Mouse (Mus musculus): ENCODE measurements at regions not wholly inside any gene's neighbourhood (a gene's known extent, or its start where the extent isn't known, plus 50 kb on each side); places are given as distances from the start of the nearest gene placed in this dataset.

GRCm38 (mm10) chr5:45000996-45001395, 201.5 kb upstream of the Ldb2 start:
- H3K27me3 ChIP-seq (replicated peaks; ENCODE audit: control insufficient read depth, insufficient read depth, low read length), result no peaks in the 10 kb centered on the region

GRCm38 (mm10) chr5:44999032-44999431, 199.6 kb upstream of the Ldb2 start:
- Histone ChIP-seq H3K9me3 (ENCODE audit: control insufficient read depth, low read length) (no peaks in the 10 kb centered on the region), H3K27me3 (replicated peaks; ENCODE audit: control insufficient read depth, insufficient read depth, low read length) (no peaks in the 10 kb centered on the region), H3K9ac (ENCODE audit: low read depth, low read length) (no peak overlapping the region), H3K4me3 (ENCODE audit: low read depth, low read length) (no peak overlapping the region), H3K36me3 (ENCODE audit: control insufficient read depth, insufficient read depth, low read length) (no peaks in the 10 kb centered on the region), H3K27ac (ENCODE audit: low read depth, low read length) (no peak overlapping the region), H3K4me2 (no peak overlapping the region), H3K4me1 (replicated peaks; ENCODE audit: control insufficient read depth, insufficient read depth, low read length) (no peaks in the 10 kb centered on the region)
- 71% methylated on average over 3 of the region's 3 CpGs for WGBS
- DNase-seq (ENCODE audit: low spot score) (no peak), ATAC-seq (replicated peaks; ENCODE audit: low FRiP score) (no peak)

More at GRCm38 (mm10) chr5:45000996-45001395, 201.5 kb upstream of the Ldb2 start:
- Histone ChIP-seq H3K9me3 (ENCODE audit: control insufficient read depth, low read length) (no peaks in the 10 kb centered on the region), H3K4me2 (no peak overlapping the region), H3K4me1 (replicated peaks; ENCODE audit: control insufficient read depth, insufficient read depth, low read length) (no peaks in the 10 kb centered on the region), H3K27ac (ENCODE audit: low read depth, low read length) (no peak overlapping the region), H3K9ac (ENCODE audit: low read depth, low read length) (no peak overlapping the region), H3K4me3 (ENCODE audit: low read depth, low read length) (no peak overlapping the region), H3K36me3 (ENCODE audit: control insufficient read depth, insufficient read depth, low read length) (no peaks in the 10 kb centered on the region)
- DNase-seq (ENCODE audit: low spot score) (no peak), ATAC-seq (replicated peaks; ENCODE audit: low FRiP score) (no peak)

DNA sequence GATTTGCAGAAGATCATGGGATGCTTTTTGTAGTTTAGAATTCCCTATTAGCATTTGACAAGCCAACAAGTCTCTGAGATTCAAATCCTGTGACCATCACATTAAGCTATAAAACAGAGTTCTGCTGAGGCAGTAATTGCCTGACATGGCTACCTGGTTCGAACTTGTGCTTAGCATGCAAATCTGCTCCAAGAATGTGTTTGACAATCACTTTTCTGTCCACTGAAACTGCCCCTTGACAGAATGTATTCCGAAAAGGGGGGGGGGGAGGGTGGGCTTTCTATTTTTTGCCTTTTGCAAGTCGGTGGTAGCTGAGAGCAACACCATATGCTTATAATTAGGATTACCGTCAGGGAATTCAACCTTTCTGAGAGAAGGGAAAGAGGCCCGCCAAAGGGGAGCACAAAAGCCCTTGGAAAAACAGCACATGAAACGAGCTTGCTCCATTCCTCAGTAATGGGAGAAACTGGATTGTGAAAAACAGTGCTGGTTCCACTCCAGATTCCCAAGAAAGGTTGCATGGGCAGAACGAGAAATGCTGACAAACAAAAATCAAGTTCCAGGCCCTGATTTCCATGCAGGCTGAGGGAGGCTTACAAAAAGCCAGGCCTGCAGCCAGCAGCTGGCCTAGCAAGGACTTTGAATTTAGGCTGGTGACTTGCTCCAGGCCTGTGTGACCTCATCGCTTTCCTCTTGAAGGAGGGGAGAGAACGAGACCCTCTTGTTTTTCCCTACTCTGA, 176.1 kb upstream of the Ldb2 start:
- no peaks in the 10 kb centered on the region for H3K4me1 ChIP-seq (replicated peaks; ENCODE audit: control insufficient read depth, insufficient read depth, low read length)
- H3K27me3 ChIP-seq (replicated peaks; ENCODE audit: control insufficient read depth, insufficient read depth, low read length), result no peaks in the 10 kb centered on the region
- 56% methylated on average over 9 of the region's 9 CpGs for WGBS
- no peak overlapping the region for H3K4me3 ChIP-seq (ENCODE audit: low read depth, low read length)
- ATAC-seq (replicated peaks; ENCODE audit: low FRiP score), result no peak
- no peak for DNase-seq (ENCODE audit: low spot score)
- H3K27ac ChIP-seq (ENCODE audit: low read depth, low read length), result no peak overlapping the region
- no peaks in the 10 kb centered on the region for H3K36me3 ChIP-seq (ENCODE audit: control insufficient read depth, insufficient read depth, low read length)
- no peak overlapping the region for H3K4me2 ChIP-seq
- no peak overlapping the region for H3K9ac ChIP-seq (ENCODE audit: low read depth, low read length)
- no peaks in the 10 kb centered on the region for H3K9me3 ChIP-seq (ENCODE audit: control insufficient read depth, low read length)

- WGBS, result 60% methylated on average over 7 of the region's 7 CpGs
- Histone ChIP-seq H3K36me3 (ENCODE audit: control insufficient read depth, insufficient read depth, low read length) (no peaks in the 10 kb centered on the region), H3K9me3 (ENCODE audit: control insufficient read depth, low read length) (no peaks in the 10 kb centered on the region), H3K27ac (ENCODE audit: low read depth, low read length) (no peak overlapping the region), H3K4me1 (replicated peaks; ENCODE audit: control insufficient read depth, insufficient read depth, low read length) (no peaks in the 10 kb centered on the region), H3K4me2 (no peak overlapping the region), H3K27me3 (replicated peaks; ENCODE audit: control insufficient read depth, insufficient read depth, low read length) (no peaks in the 10 kb centered on the region), H3K9ac (ENCODE audit: low read depth, low read length) (no peak overlapping the region), H3K4me3 (ENCODE audit: low read depth, low read length) (no peak overlapping the region)
- ATAC-seq (replicated peaks; ENCODE audit: low FRiP score) (no peak), DNase-seq (ENCODE audit: low spot score) (no peak)
These were observed 143.8 kb upstream of the Ldb2 start for GRCm38 (mm10) chr5:44943023-44943921.

DNA sequence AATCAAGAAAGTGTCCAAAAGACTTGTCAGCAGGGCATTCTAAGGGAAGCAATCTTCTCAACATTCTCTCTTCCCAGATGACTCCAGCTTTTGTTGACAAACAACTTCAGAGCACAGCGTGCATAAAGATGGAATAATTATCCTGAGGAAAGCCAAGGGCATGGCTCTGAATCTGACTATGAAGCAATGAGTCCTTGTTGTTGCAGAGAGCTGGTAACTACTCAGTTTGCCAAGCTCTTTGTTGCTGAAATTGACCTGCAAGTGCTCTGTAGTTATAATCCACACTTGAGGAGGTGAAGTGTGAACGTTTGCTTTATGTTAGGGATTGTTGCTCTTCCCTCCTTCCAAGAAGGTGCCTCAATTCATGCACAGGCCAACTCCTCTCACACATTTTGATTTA, 143.1 kb upstream of the Ldb2 start:
- H3K4me2 ChIP-seq, result no peak overlapping the region
- DNase-seq (ENCODE audit: low spot score), result no peak
- no peaks in the 10 kb centered on the region for H3K27me3 ChIP-seq (replicated peaks; ENCODE audit: control insufficient read depth, insufficient read depth, low read length)
- H3K9me3 ChIP-seq (ENCODE audit: control insufficient read depth, low read length), result no peaks in the 10 kb centered on the region
- H3K9ac ChIP-seq (ENCODE audit: low read depth, low read length), result no peak overlapping the region
- 52% methylated on average over 2 of the region's 2 CpGs for WGBS
- ATAC-seq (replicated peaks; ENCODE audit: low FRiP score), result no peak
- H3K27ac ChIP-seq (ENCODE audit: low read depth, low read length), result no peak overlapping the region
- H3K36me3 ChIP-seq (ENCODE audit: control insufficient read depth, insufficient read depth, low read length), result no peaks in the 10 kb centered on the region
- no peaks in the 10 kb centered on the region for H3K4me1 ChIP-seq (replicated peaks; ENCODE audit: control insufficient read depth, insufficient read depth, low read length)
- no peak overlapping the region for H3K4me3 ChIP-seq (ENCODE audit: low read depth, low read length)

DNA sequence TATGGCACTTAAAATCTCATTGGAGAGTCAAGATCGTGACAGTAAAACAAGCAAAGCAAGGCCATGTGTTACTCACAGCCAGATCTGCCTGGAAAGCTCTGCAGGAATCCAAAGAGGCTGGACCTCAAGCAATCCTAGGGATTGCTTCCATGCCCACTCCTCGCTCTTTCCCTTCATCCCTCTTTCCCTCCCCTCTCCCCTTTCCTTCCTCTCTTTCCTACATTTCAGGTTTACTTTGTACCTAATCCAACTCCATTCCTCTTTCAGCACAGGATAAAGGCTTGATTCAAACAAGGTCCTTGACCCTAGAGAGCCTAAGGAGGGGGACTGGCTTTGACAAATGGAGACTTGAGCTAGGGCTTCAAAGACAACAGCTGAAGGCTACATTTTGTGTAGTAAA, 126.0 kb upstream of the Ldb2 start:
- H3K36me3 ChIP-seq (ENCODE audit: control insufficient read depth, insufficient read depth, low read length), result no peaks in the 10 kb centered on the region
- H3K9ac ChIP-seq (ENCODE audit: low read depth, low read length), result no peak overlapping the region
- no peak overlapping the region for H3K4me2 ChIP-seq
- 49% methylated on average over 2 of the region's 2 CpGs for WGBS
- no peak overlapping the region for H3K27ac ChIP-seq (ENCODE audit: low read depth, low read length)
- H3K4me3 ChIP-seq (ENCODE audit: low read depth, low read length), result no peak overlapping the region
- no peaks in the 10 kb centered on the region for H3K9me3 ChIP-seq (ENCODE audit: control insufficient read depth, low read length)
- H3K27me3 ChIP-seq (replicated peaks; ENCODE audit: control insufficient read depth, insufficient read depth, low read length), result no peaks in the 10 kb centered on the region
- ATAC-seq (replicated peaks; ENCODE audit: low FRiP score), result no peak
- DNase-seq (ENCODE audit: low spot score), result no peak
- H3K4me1 ChIP-seq (replicated peaks; ENCODE audit: control insufficient read depth, insufficient read depth, low read length), result no peaks in the 10 kb centered on the region

- 52% methylated on average over 2 of the region's 2 CpGs for WGBS
- DNase-seq (ENCODE audit: low spot score), result no peak
- ATAC-seq (replicated peaks; ENCODE audit: low FRiP score), result no peak
- no peak overlapping the region for H3K4me3 ChIP-seq (ENCODE audit: low read depth, low read length)
- no peaks in the 10 kb centered on the region for H3K9me3 ChIP-seq (ENCODE audit: control insufficient read depth, low read length)
- H3K4me1 ChIP-seq (replicated peaks; ENCODE audit: control insufficient read depth, insufficient read depth, low read length), result no peaks in the 10 kb centered on the region
- H3K9ac ChIP-seq (ENCODE audit: low read depth, low read length), result no peak overlapping the region
- H3K27ac ChIP-seq (ENCODE audit: low read depth, low read length), result no peak overlapping the region
- no peaks in the 10 kb centered on the region for H3K36me3 ChIP-seq (ENCODE audit: control insufficient read depth, insufficient read depth, low read length)
- no peak overlapping the region for H3K4me2 ChIP-seq
- no peaks in the 10 kb centered on the region for H3K27me3 ChIP-seq (replicated peaks; ENCODE audit: control insufficient read depth, insufficient read depth, low read length)
These were observed 122.8 kb upstream of the Ldb2 start for GRCm38 (mm10) chr5:44922129-44922775.

DNA sequence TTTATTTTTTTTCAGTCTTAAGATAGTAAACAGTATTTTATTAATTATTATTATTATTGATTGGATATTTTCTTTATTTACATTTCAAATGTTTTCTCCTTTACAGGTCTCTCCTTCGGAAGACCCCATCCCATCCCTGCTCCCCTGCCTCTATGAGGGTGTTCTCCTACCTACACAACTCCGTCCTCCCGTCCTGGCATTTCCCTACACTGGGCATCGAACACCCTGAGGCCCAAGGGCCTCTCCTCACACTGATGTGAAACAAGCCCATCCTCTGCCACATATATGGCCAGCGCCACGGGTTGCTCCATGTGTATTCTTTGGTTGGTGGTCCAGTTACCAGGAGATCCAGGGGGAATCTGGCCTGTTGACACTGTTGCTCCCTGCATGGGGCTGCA, 118.3 kb upstream of the Ldb2 start:
- DNase-seq (ENCODE audit: low spot score) (no peak), ATAC-seq (replicated peaks; ENCODE audit: low FRiP score) (no peak)
- Histone ChIP-seq H3K9me3 (ENCODE audit: control insufficient read depth, low read length) (no peaks in the 10 kb centered on the region), H3K27me3 (replicated peaks; ENCODE audit: control insufficient read depth, insufficient read depth, low read length) (no peaks in the 10 kb centered on the region), H3K27ac (ENCODE audit: low read depth, low read length) (no peak overlapping the region), H3K4me1 (replicated peaks; ENCODE audit: control insufficient read depth, insufficient read depth, low read length) (no peaks in the 10 kb centered on the region), H3K36me3 (ENCODE audit: control insufficient read depth, insufficient read depth, low read length) (no peaks in the 10 kb centered on the region), H3K9ac (ENCODE audit: low read depth, low read length) (no peak overlapping the region), H3K4me2 (no peak overlapping the region), H3K4me3 (ENCODE audit: low read depth, low read length) (no peak overlapping the region)
- WGBS, result 88% methylated on average over 6 of the region's 6 CpGs
